Mouse (Mus musculus) forebrain, embryonic 10.5 days (tissue): ENCODE measurements around the gene Paqr5. TPM values are rescaled to one million over a fixed set of nuclear protein-coding genes. Genes with fewer than 3 reads are reported as not detected.

Experiments used
- DNase-seq: peaks from one replicate; pipeline ENCODE4 v3.0.0-alpha.2; 2017; ENCODE audit warnings: low spot score; ENCODE audit errors: extremely low spot score
- H3K27ac ChIP-seq: fragments of 300-500 bp; sonication (generic); 2 replicates; pipeline ENCODE4 v1.5.1; 2016; ENCODE audit warnings: mild to moderate bottlenecking
- H3K27me3 ChIP-seq: fragments of 300-500 bp; sonication (generic); 2 replicates; pipeline ENCODE4 v1.6.1; 2016; ENCODE audit warnings: mild to moderate bottlenecking; ENCODE audit not compliant: poor library complexity, severe bottlenecking
- H3K36me3 ChIP-seq: fragments of 300-500 bp; sonication (generic); replicated peaks from 2 replicates; pipeline ENCODE4 v1.6.1; 2016; ENCODE audit warnings: mild to moderate bottlenecking, moderate library complexity
- H3K4me1 ChIP-seq: fragments of 300-500 bp; sonication (generic); 2 replicates; pipeline ENCODE4 v1.6.1; 2016
- H3K4me3 ChIP-seq: fragments of 300-500 bp; sonication (generic); 2 replicates; pipeline ENCODE4 v1.5.1; 2016; ENCODE audit warnings: mild to moderate bottlenecking, moderate library complexity
- H3K9me3 ChIP-seq: fragments of 300-500 bp; sonication (generic); 2 replicates; pipeline ENCODE4 v1.6.1; 2016; ENCODE audit warnings: mild to moderate bottlenecking, moderate library complexity
- whole genome bisulfite sequencing: fragments of 180-500 bp; shearing (Covaris S2); methylation state at CpG from one replicate; pipeline ENCODE4 v1.1.7; 2016; 5-methylcytosine and 5-hydroxymethylcytosine counted together
- polyA plus RNA-seq: library from polyadenylated mRNA; unstranded; fragments of >200 nt; fragmentation: Nextera tagmentation; extraction: Ambion mirVana; gene quantifications from 2 replicates; pipeline ENCODE4 v1.2.1, GENCODE M21; 2016

Gene Paqr5
- polyA plus RNA-seq, 1 experiment from 2014 or later = 0.58 TPM

DNA sequence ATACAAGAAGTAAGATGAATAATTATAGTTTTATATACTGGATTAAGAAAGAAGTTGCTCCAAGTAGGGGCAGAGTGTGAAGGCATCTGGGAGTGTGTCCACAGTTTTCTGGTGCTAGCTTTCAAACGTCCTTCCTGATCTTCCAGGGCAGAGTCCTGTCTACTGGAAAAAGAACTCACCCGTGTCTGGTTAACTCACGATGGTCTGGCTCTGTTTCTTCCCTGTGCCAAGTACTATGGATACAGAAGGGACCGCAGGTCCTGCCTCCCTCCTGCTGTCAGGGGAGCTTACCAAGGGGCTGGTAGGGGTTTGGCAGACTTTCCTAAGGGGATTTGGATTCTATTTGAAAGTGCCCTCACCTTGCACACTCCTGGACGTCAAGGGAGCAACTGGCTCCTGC lies 1.6 kb downstream of the Paqr5 start:
- WGBS = 50% methylated on average over 5 of the region's 5 CpGs
- Histone ChIP-seq H3K4me1 (peaks cover 24% of the 10 kb centered on the region), H3K27me3 (peaks cover 73% of the 10 kb centered on the region), H3K9me3 (no peaks in the 10 kb centered on the region), H3K36me3 (no peaks in the 10 kb centered on the region), H3K4me3 (no peak overlapping the region), H3K27ac (no peak overlapping the region)
- no peak for DNase-seq

GRCm38 (mm10) chr9:62023879-62024278 lies 2.8 kb downstream of the Paqr5 start:
- H3K4me3 ChIP-seq = no peak overlapping the region
- no peaks in the 10 kb centered on the region for H3K9me3 ChIP-seq
- H3K36me3 ChIP-seq = no peaks in the 10 kb centered on the region
- peaks cover 64% of the 10 kb centered on the region for H3K27me3 ChIP-seq
- peaks cover 23% of the 10 kb centered on the region for H3K4me1 ChIP-seq
- no peak for DNase-seq
- WGBS = 55% methylated on average over 4 of the region's 4 CpGs
- H3K27ac ChIP-seq = no peak overlapping the region

GRCm38 (mm10) chr9:62022961-62023680 lies 3.5 kb downstream of the Paqr5 start:
- H3K27me3 ChIP-seq = peaks cover 56% of the 10 kb centered on the region
- H3K4me3 ChIP-seq = no peak overlapping the region
- no peak overlapping the region for H3K27ac ChIP-seq
- WGBS = 89% methylated on average over 6 of the region's 6 CpGs
- DNase-seq = no peak
- H3K4me1 ChIP-seq = peaks cover 23% of the 10 kb centered on the region
- no peaks in the 10 kb centered on the region for H3K9me3 ChIP-seq
- no peaks in the 10 kb centered on the region for H3K36me3 ChIP-seq

- 79% methylated on average over 7 of the region's 7 CpGs for WGBS
- H3K4me3 ChIP-seq = no peak overlapping the region
Observed at GRCm38 (mm10) chr9:62021583-62022120, 5.0 kb downstream of the Paqr5 start.

GRCm38 (mm10) chr9:62020259-62020658 lies 6.4 kb downstream of the Paqr5 start:
- Histone ChIP-seq H3K4me3 (no peak overlapping the region), H3K36me3 (no peaks in the 10 kb centered on the region), H3K27ac (no peak overlapping the region), H3K4me1 (peaks cover 7% of the 10 kb centered on the region; the same call in 1 of the 2 replicates), H3K27me3 (peaks cover 27% of the 10 kb centered on the region), H3K9me3 (no peaks in the 10 kb centered on the region)
- DNase-seq = no peak
- WGBS = 84% methylated on average over 7 of the region's 7 CpGs

More at GRCm38 (mm10) chr9:62021583-62022120, 5.0 kb downstream of the Paqr5 start:
- Histone ChIP-seq H3K27me3 (peaks cover 41% of the 10 kb centered on the region), H3K4me1 (peaks cover 15% of the 10 kb centered on the region), H3K27ac (no peak overlapping the region), H3K36me3 (no peaks in the 10 kb centered on the region), H3K9me3 (no peaks in the 10 kb centered on the region)
- DNase-seq = no peak

DNA sequence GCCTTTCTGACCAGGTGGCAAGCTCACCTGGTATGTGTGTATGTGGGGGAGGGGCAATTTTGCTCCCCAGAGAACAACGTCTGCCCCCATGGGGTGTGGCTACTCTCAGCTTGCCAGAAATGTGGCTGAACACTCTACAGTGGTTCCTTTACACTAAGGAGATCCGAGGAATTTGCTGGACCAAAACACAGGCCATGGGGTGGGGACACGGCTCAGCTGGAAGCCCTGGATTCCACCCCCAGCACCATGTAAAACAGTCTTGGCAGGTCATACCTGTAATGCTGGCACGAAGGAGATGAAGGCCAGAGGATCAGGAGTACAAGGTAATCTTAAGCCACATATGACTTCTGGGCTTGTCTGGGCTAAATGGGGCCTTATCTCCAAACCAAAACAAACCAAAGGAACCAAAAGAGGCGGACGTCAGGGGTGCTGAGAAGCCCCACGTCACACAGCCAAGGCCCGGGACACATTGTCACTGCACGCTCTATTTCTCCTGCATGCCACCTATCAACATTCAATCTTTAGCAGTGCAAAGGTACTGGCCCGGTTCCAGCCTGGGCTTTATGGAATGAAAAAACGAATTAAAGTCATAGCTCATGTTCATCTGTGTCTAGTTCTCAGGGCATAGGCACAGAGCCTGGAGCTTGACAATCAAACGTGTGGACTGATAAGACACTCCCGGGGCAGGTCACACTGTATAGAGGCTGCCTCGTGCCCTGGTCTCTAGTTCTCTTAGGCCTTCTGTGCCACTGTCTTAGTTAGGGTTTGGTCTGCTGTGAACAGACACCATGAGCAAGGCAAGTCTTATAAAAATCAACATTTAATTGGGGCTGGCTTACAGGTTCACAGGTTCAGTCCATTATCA lies 8.2 kb downstream of the Paqr5 start:
- Histone ChIP-seq H3K4me3 (no peak overlapping the region), H3K27me3 (peaks cover 10% of the 10 kb centered on the region), H3K36me3 (no peaks in the 10 kb centered on the region), H3K9me3 (no peaks in the 10 kb centered on the region), H3K27ac (no peak overlapping the region), H3K4me1 (peaks cover 7% of the 10 kb centered on the region; the same call in 1 of the 2 replicates)
- no peak for DNase-seq
- 86% methylated on average over 14 of the region's 14 CpGs for WGBS

GRCm38 (mm10) chr9:62017329-62017728 lies 9.3 kb downstream of the Paqr5 start:
- Histone ChIP-seq H3K4me1 (peaks cover 11% of the 10 kb centered on the region), H3K9me3 (no peaks in the 10 kb centered on the region), H3K4me3 (no peak overlapping the region), H3K27ac (no peak overlapping the region), H3K36me3 (no peaks in the 10 kb centered on the region), H3K27me3 (no peaks in the 10 kb centered on the region)
- 83% methylated on average over 6 of the region's 6 CpGs for WGBS
- no peak for DNase-seq

DNA sequence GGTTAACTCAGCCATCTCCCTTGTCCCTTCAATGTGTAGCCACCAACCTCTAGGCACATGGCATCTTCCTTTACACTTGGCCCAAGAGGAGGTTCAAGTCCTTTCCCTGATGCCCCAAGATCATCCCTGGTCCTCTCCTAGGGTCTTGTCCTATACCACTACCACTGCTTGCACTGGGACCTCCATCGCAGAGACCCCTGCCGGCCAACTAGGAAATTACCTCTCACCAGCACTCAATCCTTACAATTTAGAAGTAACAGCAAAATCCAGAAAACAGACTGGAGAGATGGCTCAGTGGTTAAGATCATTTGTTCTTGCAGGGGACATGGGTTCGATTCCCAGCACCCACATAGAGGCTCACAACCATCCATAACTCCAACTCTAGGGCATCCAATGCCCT lies 11.2 kb downstream of the Paqr5 start:
- H3K9me3 ChIP-seq = no peaks in the 10 kb centered on the region
- no peak for DNase-seq
- H3K36me3 ChIP-seq = no peaks in the 10 kb centered on the region
- H3K4me3 ChIP-seq = no peak overlapping the region
- no peak overlapping the region for H3K27ac ChIP-seq
- no peaks in the 10 kb centered on the region for H3K27me3 ChIP-seq
- H3K4me1 ChIP-seq = peaks cover 4% of the 10 kb centered on the region; the same call in 1 of the 2 replicates
- 53% methylated on average over 3 of the region's 3 CpGs for WGBS

DNA sequence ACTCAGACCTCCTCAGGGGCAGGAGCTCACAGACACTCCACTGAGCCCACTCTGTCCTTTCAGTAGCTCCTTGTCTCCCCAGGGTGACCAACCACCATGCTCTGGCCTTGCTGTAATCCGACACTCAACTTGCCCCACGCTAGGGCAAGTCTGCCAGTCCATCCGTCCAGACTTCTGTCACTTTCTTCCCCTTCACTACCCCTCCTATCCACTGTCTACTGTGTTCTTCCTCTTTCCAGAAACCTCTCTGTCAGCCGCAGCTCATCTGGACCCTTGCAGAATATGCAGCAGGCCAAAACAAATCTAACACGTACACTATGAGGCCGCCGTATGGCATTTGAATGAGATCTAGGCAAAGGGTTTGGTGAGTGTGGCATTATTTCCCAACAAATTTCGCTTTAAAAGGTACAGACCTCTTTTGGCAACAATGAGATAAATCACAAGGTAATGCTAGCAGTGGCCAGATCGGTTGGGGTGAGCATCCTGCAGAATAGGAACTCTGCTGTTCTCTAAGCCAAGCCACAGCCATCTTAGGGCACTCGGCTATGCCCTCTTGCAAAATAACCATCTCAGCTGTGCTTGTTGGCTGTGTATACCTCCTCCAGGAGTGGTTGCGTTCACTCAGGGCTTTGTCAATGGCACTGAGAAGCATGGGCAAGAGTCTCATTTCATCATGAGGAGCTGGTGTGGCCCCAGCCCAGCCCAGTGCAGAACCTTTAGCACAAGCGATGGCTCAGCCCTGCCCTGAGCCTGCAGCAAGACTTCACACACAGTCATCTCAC lies 13.1 kb downstream of the Paqr5 start:
- Histone ChIP-seq H3K9me3 (no peaks in the 10 kb centered on the region), H3K27ac (no peak overlapping the region), H3K4me3 (no peak overlapping the region), H3K27me3 (no peaks in the 10 kb centered on the region), H3K36me3 (no peaks in the 10 kb centered on the region), H3K4me1 (peaks cover 4% of the 10 kb centered on the region; the same call in 1 of the 2 replicates)
- 76% methylated on average over 12 of the region's 12 CpGs for WGBS
- DNase-seq = no peak

DNA sequence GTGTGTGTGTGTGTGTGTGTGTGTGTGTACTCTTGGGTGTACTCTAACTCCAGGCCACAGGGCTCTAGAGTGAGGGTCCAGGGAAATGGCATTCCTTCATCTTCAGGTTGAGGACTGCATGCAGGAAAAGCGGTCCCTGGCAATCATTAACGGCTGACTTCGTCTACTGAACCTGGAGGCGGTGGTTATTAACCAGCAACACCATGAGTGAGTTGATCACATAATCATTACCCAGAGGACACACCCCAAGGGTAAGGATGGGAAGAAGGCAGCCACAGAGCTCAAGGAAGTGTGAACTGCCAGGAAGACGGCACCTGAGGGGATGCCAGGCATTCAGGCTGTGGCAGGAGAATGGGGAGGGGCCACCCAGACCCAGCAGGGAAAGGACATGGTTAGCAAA lies 18.3 kb downstream of the Paqr5 start:
- DNase-seq = no peak
- Histone ChIP-seq H3K4me1 (peaks cover 18% of the 10 kb centered on the region), H3K27me3 (peaks cover 4% of the 10 kb centered on the region; the same call in 1 of the 2 replicates), H3K9me3 (no peaks in the 10 kb centered on the region), H3K36me3 (no peaks in the 10 kb centered on the region), H3K4me3 (no peak overlapping the region), H3K27ac (no peak overlapping the region)
- 86% methylated on average over 5 of the region's 5 CpGs for WGBS

- Histone ChIP-seq H3K4me1 (peaks cover 26% of the 10 kb centered on the region), H3K9me3 (no peaks in the 10 kb centered on the region), H3K27me3 (peaks cover 4% of the 10 kb centered on the region; the same call in 1 of the 2 replicates), H3K4me3 (no peak overlapping the region), H3K36me3 (no peaks in the 10 kb centered on the region), H3K27ac (no peak overlapping the region)
- WGBS = 74% methylated on average over 4 of the region's 4 CpGs
- DNase-seq = no peak
Observed at GRCm38 (mm10) chr9:62007028-62007427, 19.6 kb downstream of the Paqr5 start.

DNA sequence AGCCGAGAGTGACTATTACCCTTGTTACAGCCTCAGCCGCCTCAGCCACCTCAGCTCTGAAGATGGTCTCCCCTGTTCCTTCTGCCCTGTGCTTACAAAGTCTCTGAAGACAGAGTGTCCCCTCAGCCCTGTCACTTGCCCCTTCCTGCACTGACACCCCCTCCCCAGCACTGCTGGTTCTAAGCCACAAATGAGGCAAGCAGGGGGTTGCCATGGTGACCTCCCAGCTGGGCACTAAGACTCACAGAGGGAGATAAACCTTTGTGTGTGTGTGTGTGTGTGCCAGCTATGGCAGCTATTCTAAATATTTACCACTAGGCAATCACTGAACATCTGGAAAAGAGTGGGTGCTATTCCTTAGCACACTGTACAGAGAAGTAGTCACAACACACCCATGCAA lies 23.0 kb downstream of the Paqr5 start:
- peaks cover 27% of the 10 kb centered on the region for H3K4me1 ChIP-seq
- no peak for DNase-seq
- H3K36me3 ChIP-seq = no peaks in the 10 kb centered on the region
- 38% methylated on average over 2 of the region's 2 CpGs for WGBS
- H3K27me3 ChIP-seq = peaks cover 4% of the 10 kb centered on the region; the same call in 1 of the 2 replicates
- no peaks in the 10 kb centered on the region for H3K9me3 ChIP-seq
- H3K27ac ChIP-seq = peak overlapping the region; percentile 60
- H3K4me3 ChIP-seq = no peak overlapping the region
